Mouse (Mus musculus) olfactory bulb, adult 2 months (tissue): ENCODE data around the gene Apeh.

ENCODE experiments used
- CTCF ChIP-seq: fragments of 200-500 bp; IDR thresholded peaks from 2 replicates; pipeline ENCODE4 v1.5.1; 2012; ENCODE audit warnings: low read depth, mild to moderate bottlenecking, low read length, moderate library complexity; ENCODE audit not compliant: insufficient read depth
- POLR2A ChIP-seq: fragments of 200-500 bp; IDR thresholded peaks from 2 replicates; pipeline ENCODE4 v1.6.1; 2012; ENCODE audit warnings: mild to moderate bottlenecking, low read depth, low read length, moderate library complexity; ENCODE audit not compliant: insufficient read depth

DNA sequence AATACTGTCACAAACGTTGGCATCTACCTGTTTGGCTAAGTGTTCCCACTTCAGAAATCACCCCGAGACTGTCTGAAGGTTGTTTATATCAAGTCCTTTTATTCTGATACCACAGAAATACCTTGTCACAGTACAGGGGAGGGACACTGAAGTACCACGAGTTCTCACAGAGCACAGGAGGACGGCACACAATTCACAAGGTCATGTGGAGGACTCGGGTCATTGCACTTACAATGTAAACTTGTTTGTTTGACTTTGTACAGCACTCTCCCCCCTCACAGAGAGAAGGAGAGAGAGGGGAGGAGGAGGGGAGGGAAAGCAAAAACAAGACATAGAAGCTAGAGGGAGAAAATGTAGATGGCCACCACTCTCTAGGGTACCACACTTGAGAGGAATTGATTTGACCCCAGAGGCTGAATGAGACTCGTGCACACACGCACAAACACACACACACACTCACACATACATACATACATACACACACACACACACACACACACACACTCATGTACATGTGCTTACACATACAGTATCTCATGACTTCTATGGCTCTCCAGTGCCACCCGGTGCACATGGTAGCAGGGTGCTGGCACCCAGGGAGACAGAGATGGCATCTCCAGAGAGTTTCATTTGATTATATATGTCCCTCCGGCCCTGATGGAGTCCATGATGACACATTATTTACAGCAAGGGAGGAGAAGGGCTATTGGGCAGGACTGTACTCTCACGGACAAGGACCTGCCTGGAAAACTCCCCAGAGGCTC, 1.7 kb upstream of the Apeh start:
- TF ChIP-seq CTCF (no peak), POLR2A (no peak)
